Mouse (Mus musculus): ENCODE results near the gene Slco2a1.

GRCm38 (mm10) chr9:102980420-102980819 is 8.1 kb upstream of the Slco2a1 start:
- TF ChIP-seq CTCF (IDR thresholded peaks at IDR 0.05; ENCODE audit: low read depth) (no peak), EP300 (IDR thresholded peaks at IDR 0.05; ENCODE audit: low read depth) (no peak)

All from liver, postnatal 0 days (tissue).